Mouse (Mus musculus): Measurements from ENCODE around the gene Mbd3.
A peak's percentile ranks its signal among the peaks of the same experiment; 100 is the strongest.

Gene Mbd3

GRCm38 (mm10) chr10:80396822-80397523, 2.4 kb downstream of the Mbd3 start:
- DNase-seq (ENCODE audit: low spot score): no peak

- no peak for DNase-seq (ENCODE audit: low spot score)
These were observed 4.2 kb downstream of the Mbd3 start for GRCm38 (mm10) chr10:80395025-80395627.

- no peak for DNase-seq (ENCODE audit: low spot score)
These were observed 6.7 kb downstream of the Mbd3 start for GRCm38 (mm10) chr10:80392687-80393086.

GRCm38 (mm10) chr10:80390697-80391096, 8.7 kb downstream of the Mbd3 start:
- DNase-seq (ENCODE audit: low spot score): no peak

GRCm38 (mm10) chr10:80389185-80389708, 10.1 kb downstream of the Mbd3 start:
- no peak for DNase-seq (ENCODE audit: low spot score)

GRCm38 (mm10) chr10:80388731-80389130, 10.6 kb downstream of the Mbd3 start:
- DNase-seq (ENCODE audit: low spot score): no peak

GRCm38 (mm10) chr10:80387522-80387959, 11.8 kb downstream of the Mbd3 start, which contains the start of gene Mex3d:
TSS of gene Mex3d (minus strand) at chr10:80387659.
- peak; percentile 89 for DNase-seq (ENCODE audit: low spot score)

- DNase-seq (ENCODE audit: low spot score): no peak
These were observed 12.4 kb downstream of the Mbd3 start for GRCm38 (mm10) chr10:80386735-80387471.

GRCm38 (mm10) chr10:80385811-80386734, 13.3 kb downstream of the Mbd3 start:
- DNase-seq (ENCODE audit: low spot score): no peak

GRCm38 (mm10) chr10:80385310-80385709, 14.0 kb downstream of the Mbd3 start:
- no peak for DNase-seq (ENCODE audit: low spot score)

GRCm38 (mm10) chr10:80384709-80385108, 14.6 kb downstream of the Mbd3 start:
- no peak for DNase-seq (ENCODE audit: low spot score)

- no peak for DNase-seq (ENCODE audit: low spot score)
These were observed 15.2 kb downstream of the Mbd3 start for GRCm38 (mm10) chr10:80384115-80384639.

GRCm38 (mm10) chr10:80383431-80383830, 15.9 kb downstream of the Mbd3 start:
- DNase-seq (ENCODE audit: low spot score): no peak

- no peak for DNase-seq (ENCODE audit: low spot score)
These were observed 16.5 kb downstream of the Mbd3 start for GRCm38 (mm10) chr10:80382641-80383365.

- DNase-seq (ENCODE audit: low spot score): peak; percentile 42
These were observed 21.6 kb downstream of the Mbd3 start for GRCm38 (mm10) chr10:80377716-80378115.

- peak; percentile 95 for DNase-seq (ENCODE audit: low spot score)
These were observed 23.2 kb downstream of the Mbd3 start for GRCm38 (mm10) chr10:80376160-80376559.

GRCm38 (mm10) chr10:80374063-80374462, 25.3 kb downstream of the Mbd3 start:
- DNase-seq (ENCODE audit: low spot score): peak; percentile 83

- DNase-seq (ENCODE audit: low spot score): no peak
These were observed 26.6 kb downstream of the Mbd3 start for GRCm38 (mm10) chr10:80372706-80373105.

GRCm38 (mm10) chr10:80371983-80372382, 27.4 kb downstream of the Mbd3 start:
- DNase-seq (ENCODE audit: low spot score): no peak

GRCm38 (mm10) chr10:80371411-80371966, 27.9 kb downstream of the Mbd3 start:
- DNase-seq (ENCODE audit: low spot score): peak; percentile 66
